Mouse (Mus musculus): ENCODE measurements at regions not wholly inside any gene's neighbourhood (a gene's known extent, or its start where the extent isn't known, plus 50 kb on each side); places are given as distances from the start of the nearest gene placed in this dataset.
"Not testable (repeated sequence)": the region's sequence is repeated elsewhere in the genome, so short reads cannot be mapped to it uniquely, and the experiment has no call there.

DNA sequence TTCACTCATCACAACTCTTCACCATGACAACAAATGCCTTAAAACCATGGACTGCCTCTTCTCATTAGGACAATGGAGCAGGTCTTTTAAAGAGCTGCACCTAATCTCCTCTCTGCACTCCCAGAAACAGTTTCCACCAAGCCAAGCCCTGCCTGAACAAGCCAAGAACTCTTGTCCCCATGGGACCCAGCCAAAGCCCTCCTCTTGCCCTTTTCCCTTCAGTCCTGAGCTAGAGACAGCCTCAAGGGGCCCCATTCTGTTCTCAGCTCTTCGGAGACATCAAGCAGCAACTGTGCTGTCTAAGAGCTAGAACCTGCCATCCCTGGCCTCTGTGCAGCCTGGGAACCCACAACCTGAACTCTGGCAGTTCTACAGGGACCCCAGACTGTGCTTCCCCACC, 345.0 kb upstream of the Irak1bp1 start:
- no peak for DNase-seq (ENCODE audit: extremely low spot score in 1 of 2, low spot score in 2 of 2)
- intact Hi-C loops (cut with DNase I) = no loop called here

GRCm38 (mm10) chr9:82493440-82493839, 335.9 kb upstream of the Irak1bp1 start:
- intact Hi-C loops (cut with DNase I) = no loop called here
- no peak for DNase-seq (ENCODE audit: extremely low spot score in 1 of 2, low spot score in 2 of 2)

GRCm38 (mm10) chr9:82510014-82510413, 319.3 kb upstream of the Irak1bp1 start:
- no peak for DNase-seq (ENCODE audit: extremely low spot score in 1 of 2, low spot score in 2 of 2)
- intact Hi-C loops (cut with DNase I) = no loop called here

DNA sequence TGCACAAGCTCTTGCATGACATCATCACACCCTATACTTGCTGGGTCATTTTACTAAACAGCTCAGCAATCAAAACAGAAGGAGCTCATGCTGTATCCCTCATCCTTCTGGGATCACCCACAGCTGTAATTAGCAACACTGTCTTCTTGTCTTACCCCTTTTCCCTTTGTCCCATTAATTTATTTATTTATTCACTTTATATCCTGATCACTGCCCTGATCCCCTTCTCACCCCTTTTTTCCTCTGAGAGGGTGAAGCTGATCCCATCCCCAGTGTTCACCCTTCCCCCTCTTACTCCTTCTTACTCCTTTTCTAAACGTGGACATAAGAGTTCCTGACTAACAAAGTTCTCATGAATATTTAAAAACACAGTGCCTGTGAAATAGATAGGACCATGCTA, 310.3 kb upstream of the Irak1bp1 start:
- no peak for DNase-seq (ENCODE audit: extremely low spot score in 1 of 2, low spot score in 2 of 2)
- intact Hi-C loops (cut with DNase I) = no loop called here

- intact Hi-C loops (cut with DNase I) = no loop called here
- DNase-seq (ENCODE audit: extremely low spot score in 1 of 2, low spot score in 2 of 2) = no peak
Measured at GRCm38 (mm10) chr9:82527867-82528385, 301.4 kb upstream of the Irak1bp1 start.

DNA sequence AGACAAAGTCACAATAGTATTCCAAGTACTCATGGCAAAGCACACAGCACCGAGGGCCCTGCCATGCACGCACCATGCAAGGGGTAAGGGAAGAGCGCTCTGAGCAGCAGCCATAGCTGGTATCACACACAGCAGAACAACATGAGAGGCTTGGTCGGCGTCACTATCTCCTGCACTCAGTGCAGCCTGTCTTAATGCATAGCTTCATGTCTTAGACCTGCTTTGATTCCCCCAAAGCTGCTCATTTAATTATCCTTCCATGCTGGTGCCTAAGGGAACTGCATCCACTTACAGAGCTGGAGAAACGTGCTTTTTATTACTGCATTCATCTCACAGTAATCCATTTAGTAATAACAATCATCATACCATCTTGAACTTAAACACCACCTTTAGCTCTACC, 276.6 kb upstream of the Irak1bp1 start:
- no peak for DNase-seq (ENCODE audit: extremely low spot score in 1 of 2, low spot score in 2 of 2)
- intact Hi-C loops (cut with DNase I) = no loop called here

GRCm38 (mm10) chr9:82553213-82553612, 276.1 kb upstream of the Irak1bp1 start:
- no peak for DNase-seq (ENCODE audit: extremely low spot score in 1 of 2, low spot score in 2 of 2)
- intact Hi-C loops (cut with DNase I) = no loop called here

- peak in 1 of 2 experiments; percentile 2 for DNase-seq (ENCODE audit: extremely low spot score in 1 of 2, low spot score in 2 of 2)
- intact Hi-C loops (cut with DNase I) = no loop called here
Measured at GRCm38 (mm10) chr9:82562551-82563465, 266.5 kb upstream of the Irak1bp1 start.

GRCm38 (mm10) chr9:82581373-82582018, 247.8 kb upstream of the Irak1bp1 start:
- intact Hi-C loops (cut with DNase I) = no loop called here
- DNase-seq (ENCODE audit: extremely low spot score in 1 of 2, low spot score in 2 of 2) = no peak

DNA sequence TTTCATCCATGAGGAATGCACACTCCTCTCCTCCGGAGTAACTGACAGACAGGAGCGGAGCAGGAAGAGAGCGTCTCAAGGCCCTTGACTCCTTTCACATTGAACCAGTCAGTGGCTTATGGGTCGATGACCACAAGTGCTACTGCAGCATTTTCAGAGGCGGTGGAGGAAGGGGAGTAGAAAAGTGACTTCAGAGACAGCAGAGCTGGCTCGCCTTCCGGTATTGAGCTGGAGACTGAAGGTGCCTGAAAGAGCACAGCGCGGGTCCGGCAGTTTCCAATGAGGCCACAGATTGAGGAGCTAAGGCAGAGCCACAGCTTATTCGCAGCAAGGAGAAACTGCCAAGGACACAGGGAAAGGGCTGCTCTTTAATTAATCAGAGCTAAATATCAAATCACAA, 220.2 kb upstream of the Irak1bp1 start:
- DNase-seq (ENCODE audit: extremely low spot score in 1 of 2, low spot score in 2 of 2) = no peak
- intact Hi-C loops (cut with DNase I) = no loop called here

GRCm38 (mm10) chr9:82609946-82610345, 219.4 kb upstream of the Irak1bp1 start:
- intact Hi-C loops (cut with DNase I) = no loop called here
- peak; percentile 18 for DNase-seq (ENCODE audit: extremely low spot score in 1 of 2, low spot score in 2 of 2)

DNA sequence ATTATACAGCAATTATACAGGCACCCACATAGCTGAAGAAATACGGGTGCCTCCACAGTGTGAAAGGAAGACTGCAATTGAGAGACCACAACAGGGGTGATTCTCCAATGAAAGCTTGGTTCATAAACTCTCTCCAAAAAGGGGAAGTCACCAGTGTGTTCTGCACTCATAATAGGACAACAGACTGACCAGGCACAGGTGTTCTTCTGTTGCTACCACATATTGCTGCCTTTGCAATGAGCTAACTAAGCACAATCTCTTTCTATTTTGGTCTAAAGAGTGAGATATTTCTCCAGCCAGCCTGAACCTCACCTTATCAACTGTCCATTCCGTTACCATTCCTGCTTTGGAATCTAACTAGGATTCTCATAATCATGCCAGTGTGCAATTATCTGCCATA, 216.8 kb upstream of the Irak1bp1 start:
- intact Hi-C loops (cut with DNase I) = no loop called here
- no peak for DNase-seq (ENCODE audit: extremely low spot score in 1 of 2, low spot score in 2 of 2)

DNA sequence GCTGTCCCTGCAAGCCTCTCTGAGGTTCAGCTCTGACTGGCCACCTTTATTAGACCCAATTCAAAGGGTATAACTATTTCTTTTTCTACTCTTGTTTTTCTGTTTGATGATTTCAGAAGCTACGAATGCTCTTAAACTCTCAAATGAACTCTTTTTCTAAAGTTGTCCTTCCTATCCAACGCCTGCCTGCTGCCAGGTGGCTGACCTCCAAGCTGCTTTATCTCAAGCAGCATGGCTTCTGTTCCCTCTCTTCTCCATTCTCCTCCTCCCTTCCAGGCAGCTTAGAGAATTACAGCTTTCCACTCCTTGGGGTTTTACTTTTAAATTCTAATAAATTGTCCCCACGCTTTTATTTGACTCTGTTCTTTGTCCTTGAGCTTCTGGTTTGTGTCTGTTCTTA, 196.9 kb upstream of the Irak1bp1 start:
- DNase-seq (ENCODE audit: extremely low spot score in 1 of 2, low spot score in 2 of 2) = no peak
- intact Hi-C loops (cut with DNase I) = no loop called here

GRCm38 (mm10) chr9:82640277-82640676, 189.1 kb upstream of the Irak1bp1 start:
- intact Hi-C loops (cut with DNase I) = loop anchor here (10.0 kb wide), 1 partner anchor 1005 kb away; the partner anchor contains the start of gene Htr1b
- DNase-seq (ENCODE audit: extremely low spot score in 1 of 2, low spot score in 2 of 2) = no peak

DNA sequence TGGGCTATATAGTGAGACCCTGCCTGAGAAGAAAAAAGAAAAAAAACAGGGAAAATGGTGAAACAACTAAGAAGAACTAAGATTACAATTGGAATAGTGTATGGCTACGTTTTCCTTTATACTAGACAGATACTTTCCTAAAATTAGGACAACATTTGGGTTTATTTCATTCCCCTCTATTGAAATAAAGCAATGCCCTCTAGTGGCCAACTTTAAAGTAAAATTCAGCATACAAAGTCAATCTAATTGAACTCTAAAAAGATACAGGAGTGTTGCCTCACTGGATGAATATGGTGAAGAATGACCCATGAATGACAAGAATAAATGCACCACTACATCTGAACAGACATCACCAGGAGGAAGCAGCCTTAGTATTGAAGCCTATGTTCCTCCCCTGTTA, 185.4 kb upstream of the Irak1bp1 start:
- DNase-seq (ENCODE audit: extremely low spot score in 1 of 2, low spot score in 2 of 2) = peak in 1 of 2 experiments; percentile 16
- intact Hi-C loops (cut with DNase I) = loop anchor here (10.0 kb wide), 1 partner anchor 1009 kb away; the partner anchor contains the start of gene Htr1b

GRCm38 (mm10) chr9:82655511-82655910, 173.8 kb upstream of the Irak1bp1 start:
- intact Hi-C loops (cut with DNase I) = not testable (repeated sequence)

DNA sequence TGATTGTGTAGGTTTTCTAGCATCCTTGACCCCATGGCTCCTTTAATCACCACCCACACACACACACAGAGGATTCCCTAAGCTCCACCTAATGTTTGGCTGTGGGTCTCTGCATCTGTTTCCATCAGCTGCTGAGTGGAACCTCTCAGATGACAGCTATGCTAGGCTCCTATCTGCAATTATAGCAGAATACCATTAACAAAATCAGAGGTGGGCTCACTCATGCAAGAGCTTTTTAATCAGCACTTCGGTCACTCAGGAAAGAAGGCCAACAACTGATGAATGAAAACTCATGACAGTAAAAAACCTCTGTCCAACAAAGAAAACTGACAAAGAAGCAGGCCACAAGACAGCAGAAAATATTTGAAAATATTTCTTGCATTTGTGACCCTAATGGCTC, 147.1 kb upstream of the Irak1bp1 start:
- DNase-seq (ENCODE audit: extremely low spot score in 1 of 2, low spot score in 2 of 2) = no peak
- intact Hi-C loops (cut with DNase I) = no loop called here

More at GRCm38 (mm10) chr9:82655511-82655910, 173.8 kb upstream of the Irak1bp1 start:
- not testable (repeated sequence) for DNase-seq (ENCODE audit: extremely low spot score in 1 of 2, low spot score in 2 of 2)

DNA sequence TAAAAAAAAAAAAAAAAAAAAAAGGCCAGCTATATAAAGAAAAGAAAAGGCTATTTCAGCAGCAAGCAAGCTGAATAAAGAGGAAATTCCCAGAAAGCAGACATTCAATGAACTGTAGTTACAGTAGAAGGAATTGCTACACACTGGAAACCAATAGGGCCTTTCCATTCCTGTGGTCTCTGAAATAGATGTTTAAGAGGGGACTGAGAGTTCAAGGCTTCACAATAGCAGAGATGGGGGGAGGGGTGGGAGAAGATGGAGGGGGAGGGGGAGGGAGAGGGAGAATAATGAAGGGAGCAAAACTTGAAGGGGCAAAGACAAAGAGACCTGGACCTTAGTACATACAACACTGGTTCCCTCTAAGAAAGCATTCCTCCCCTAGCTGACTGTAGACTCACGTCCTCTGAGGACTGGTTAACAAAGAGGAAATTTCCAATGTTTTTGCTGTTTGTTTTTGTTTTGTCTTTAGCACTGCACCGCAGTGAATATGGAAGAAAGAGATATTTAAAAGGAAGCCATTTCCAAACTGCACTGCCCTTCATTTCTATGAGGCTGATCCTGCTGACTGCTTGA, 119.8 kb upstream of the Irak1bp1 start:
- no peak for DNase-seq (ENCODE audit: extremely low spot score in 1 of 2, low spot score in 2 of 2)
- intact Hi-C loops (cut with DNase I) = no loop called here

GRCm38 (mm10) chr9:82709991-82710593, 119.2 kb upstream of the Irak1bp1 start:
- intact Hi-C loops (cut with DNase I) = no loop called here
- DNase-seq (ENCODE audit: extremely low spot score in 1 of 2, low spot score in 2 of 2) = no peak
